Mouse (Mus musculus) thymus, adult 2 months (tissue): ENCODE results near the gene Fam155a.

Experiments used
- CTCF ChIP-seq: fragments of 200-500 bp; IDR thresholded peaks from 2 replicates; pipeline ENCODE4 v1.5.1; 2012; ENCODE audit warnings: mild to moderate bottlenecking, control low read depth, low read length, moderate library complexity, borderline replicate concordance; ENCODE audit not compliant: control insufficient read depth, poor library complexity, insufficient read depth; ENCODE audit errors: extremely low read depth
- POLR2A ChIP-seq: fragments of 200-500 bp; IDR thresholded peaks from 2 replicates; pipeline ENCODE4 v1.6.1; 2012; ENCODE audit warnings: mild to moderate bottlenecking, low read length, control low read depth, moderate library complexity; ENCODE audit not compliant: control insufficient read depth, poor library complexity, insufficient read depth; ENCODE audit errors: extremely low read depth

- no peak for TF ChIP-seq CTCF
- TF ChIP-seq POLR2A, result no peak
These were observed 401.8 kb downstream of the Fam155a start for GRCm38 (mm10) chr8:9369201-9369600.
